Mouse (Mus musculus) C2C12 (cell line): Measurements from ENCODE around the gene Olfr906. TPM values are rescaled to one million over a fixed set of nuclear protein-coding genes. Genes with fewer than 3 reads are reported as not detected.

Experiments
- H3K27me3 ChIP-seq: one replicate; pipeline ENCODE4 v1.6.1; 2011; ENCODE audit not compliant: control insufficient read depth, insufficient read depth, insufficient read length
- H3K36me3 ChIP-seq: one replicate; pipeline ENCODE4 v1.6.1; 2011; ENCODE audit not compliant: control insufficient read depth, insufficient read depth
- H3K4me3 ChIP-seq: one replicate; pipeline ENCODE4 v1.5.1; 2011; ENCODE audit warnings: mild to moderate bottlenecking, control low read depth; ENCODE audit not compliant: poor library complexity, insufficient read depth, severe bottlenecking
- H3K79me2 ChIP-seq: one replicate; pipeline ENCODE4 v1.6.1; 2011; ENCODE audit not compliant: control insufficient read depth, insufficient read depth
- H3K79me3 ChIP-seq: one replicate; pipeline ENCODE4 v1.6.1; 2011; ENCODE audit warnings: low read depth, control low read depth
- H3ac ChIP-seq: one replicate; pipeline ENCODE3; 2011; ENCODE audit warnings: low read depth; ENCODE audit not compliant: control insufficient read depth, insufficient read length
- CEBPB ChIP-seq: IDR thresholded peaks from one replicate; pipeline ENCODE4 v1.6.1; 2011; ENCODE audit warnings: low read depth, mild to moderate bottlenecking, control low read depth, moderate library complexity
- CTCF ChIP-seq: IDR thresholded peaks from one replicate; pipeline ENCODE4 v1.5.1; 2011; ENCODE audit not compliant: control insufficient read depth, insufficient read depth, insufficient read length
- FOSL1 ChIP-seq: IDR thresholded peaks from one replicate; pipeline ENCODE4 v1.8.0; 2011; ENCODE audit warnings: mild to moderate bottlenecking, low read length; ENCODE audit not compliant: poor library complexity, insufficient read depth, severe bottlenecking
- MAX ChIP-seq: IDR thresholded peaks from one replicate; pipeline ENCODE4 v1.6.1; 2011; ENCODE audit warnings: mild to moderate bottlenecking, control low read depth
- MYOD1 ChIP-seq: IDR thresholded peaks from one replicate; pipeline ENCODE4 v1.6.1; 2011; ENCODE audit warnings: low read depth; ENCODE audit not compliant: control insufficient read depth, insufficient read length
- MYOG ChIP-seq: IDR thresholded peaks from one replicate; pipeline ENCODE4 v1.6.1; 2011; ENCODE audit not compliant: control insufficient read depth, insufficient read length; ENCODE audit errors: extremely low read depth
- USF1 ChIP-seq: IDR thresholded peaks from one replicate; pipeline ENCODE4 v1.6.1; 2011; ENCODE audit warnings: low read depth, mild to moderate bottlenecking, control low read depth, moderate library complexity
- polyA plus RNA-seq: library from polyadenylated mRNA; unstranded; fragments of >200 nt; fragmentation: generic; extraction: Trizol; gene quantifications from one replicate; pipeline ENCODE4 v1.2.1, GENCODE M21; 2012; ENCODE audit warnings: missing spikeins

The Olfr906 gene
- polyA plus RNA-seq, 1 experiment = not detected

DNA sequence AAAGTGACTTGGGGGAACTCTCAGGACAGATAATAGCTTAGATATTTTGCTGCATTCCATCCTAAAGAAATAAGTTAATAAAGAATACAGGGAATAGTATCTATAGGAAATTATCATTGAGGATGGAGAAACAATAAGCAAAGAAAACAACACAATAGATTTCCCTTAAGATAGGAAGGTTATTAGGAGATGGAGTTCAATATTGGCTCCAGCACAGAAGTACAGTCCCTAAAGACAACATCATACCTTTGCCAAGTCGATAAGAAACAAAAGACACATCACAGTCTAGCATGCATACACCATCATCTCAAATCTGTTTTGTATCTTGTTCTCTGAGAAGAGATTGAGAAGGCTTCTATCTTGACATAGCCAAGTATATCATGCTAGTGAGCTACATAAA lies 34.4 kb downstream of the Olfr906 start, which contains the start of gene Olfr911-ps1:
Olfr911-ps1 (plus strand) TSS at position 301 of the 400 bp plus-strand sequence.
- H3K79me3 ChIP-seq = no peaks in the 10 kb centered on the region
- no peaks in the 10 kb centered on the region for H3K27me3 ChIP-seq
- no peak within 1 kb of the TSS for H3K4me3 ChIP-seq
- H3K36me3 ChIP-seq = no peaks in the 10 kb centered on the region
- H3K79me2 ChIP-seq = no peaks in the 10 kb centered on the region
- H3ac ChIP-seq = no peak within 1 kb of the TSS
- no peak for TF ChIP-seq MYOD1
- TF ChIP-seq USF1 = no peak
- TF ChIP-seq MYOG = no peak
- TF ChIP-seq CTCF = no peak
- no peak for TF ChIP-seq FOSL1
- no peak for TF ChIP-seq MAX
- TF ChIP-seq CEBPB = no peak

DNA sequence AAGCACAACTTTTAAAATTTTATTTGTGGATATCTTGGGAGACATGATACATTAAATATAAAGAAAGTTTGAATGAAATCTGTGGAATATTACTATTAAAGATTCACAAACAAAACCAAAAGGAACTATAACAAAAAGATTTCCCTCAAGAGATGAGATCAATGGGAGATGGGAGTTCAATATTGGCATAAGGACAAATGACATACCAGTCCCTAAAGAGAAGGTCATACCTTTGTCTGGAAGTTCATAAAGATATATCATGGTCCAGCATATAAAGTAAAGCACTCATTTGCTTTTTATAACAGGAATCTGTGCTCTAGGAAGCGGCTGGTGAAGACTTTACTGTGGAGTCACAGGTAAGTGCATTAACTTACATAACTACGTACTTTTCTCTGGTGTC lies 50.7 kb downstream of the Olfr906 start, which contains the start of gene Olfr910:
Olfr910 (plus strand) TSS at position 301 of the 400 bp plus-strand sequence.
- no peak within 1 kb of the TSS for H3ac ChIP-seq
- H3K79me3 ChIP-seq = no peaks in the 10 kb centered on the region
- no peak within 1 kb of the TSS for H3K4me3 ChIP-seq
- no peaks in the 10 kb centered on the region for H3K36me3 ChIP-seq
- no peaks in the 10 kb centered on the region for H3K79me2 ChIP-seq
- no peak for TF ChIP-seq MAX
- TF ChIP-seq CTCF = no peak
- TF ChIP-seq FOSL1 = no peak
- no peak for TF ChIP-seq CEBPB
- no peak for TF ChIP-seq MYOG
- no peak for TF ChIP-seq MYOD1
- no peak for TF ChIP-seq USF1
- no peaks in the 10 kb centered on the region for H3K27me3 ChIP-seq

Other genes starting within 250 kb of the Olfr906 start
- gene Olfr143, start 234.3 kb upstream of the Olfr906 start, polyA plus RNA-seq = not detected
- not detected for gene Olfr895, start 219.2 kb upstream of the Olfr906 start, polyA plus RNA-seq
- not detected for gene Olfr896-ps1, start 196.0 kb upstream of the Olfr906 start, polyA plus RNA-seq
- not detected for gene Olfr25, start 158.0 kb upstream of the Olfr906 start, polyA plus RNA-seq
- gene Olfr898, start 138.7 kb upstream of the Olfr906 start, polyA plus RNA-seq = not detected
- not detected for gene Olfr250, start 120.2 kb upstream of the Olfr906 start, polyA plus RNA-seq
- not detected for gene Olfr251, start 110.0 kb upstream of the Olfr906 start, polyA plus RNA-seq
- 0.04 TPM for gene Olfr147, start 85.4 kb upstream of the Olfr906 start, polyA plus RNA-seq
- 0.04 TPM for gene Olfr901, start 57.6 kb upstream of the Olfr906 start, polyA plus RNA-seq
- not detected for gene Olfr902, start 39.4 kb upstream of the Olfr906 start, polyA plus RNA-seq
- gene Olfr904, start 23.9 kb upstream of the Olfr906 start, polyA plus RNA-seq = not detected
- not detected for gene Olfr905, start 16.0 kb upstream of the Olfr906 start, polyA plus RNA-seq
- not detected for gene Olfr907, start 8.7 kb downstream of the Olfr906 start, polyA plus RNA-seq
- gene Olfr911-ps1, start 34.5 kb downstream of the Olfr906 start, polyA plus RNA-seq = not detected
- not detected for gene Olfr910, start 50.8 kb downstream of the Olfr906 start, polyA plus RNA-seq
- gene Olfr912, start 93.1 kb downstream of the Olfr906 start, polyA plus RNA-seq = not detected
- not detected for gene Olfr913, start 105.7 kb downstream of the Olfr906 start, polyA plus RNA-seq
- not detected for gene Olfr914, start 118.0 kb downstream of the Olfr906 start, polyA plus RNA-seq
- gene Olfr916, start 172.8 kb downstream of the Olfr906 start, polyA plus RNA-seq = not detected
- not detected for gene Olfr917, start 178.8 kb downstream of the Olfr906 start, polyA plus RNA-seq
- gene Olfr918, start 187.5 kb downstream of the Olfr906 start, polyA plus RNA-seq = not detected
- gene Olfr919, start 216.6 kb downstream of the Olfr906 start, polyA plus RNA-seq = not detected
- gene Vwa5a, start 231.2 kb downstream of the Olfr906 start, polyA plus RNA-seq = 6.3 TPM